Mouse (Mus musculus): ENCODE results near the gene Adcy7. TPM values are rescaled to one million over a fixed set of nuclear protein-coding genes. Genes with fewer than 3 reads are reported as not detected.
A peak's percentile ranks its signal among the peaks of the same experiment; 100 is the strongest.

The Adcy7 gene
- polyA plus RNA-seq, 1 experiment from 2014 or later: 8.9 TPM

DNA sequence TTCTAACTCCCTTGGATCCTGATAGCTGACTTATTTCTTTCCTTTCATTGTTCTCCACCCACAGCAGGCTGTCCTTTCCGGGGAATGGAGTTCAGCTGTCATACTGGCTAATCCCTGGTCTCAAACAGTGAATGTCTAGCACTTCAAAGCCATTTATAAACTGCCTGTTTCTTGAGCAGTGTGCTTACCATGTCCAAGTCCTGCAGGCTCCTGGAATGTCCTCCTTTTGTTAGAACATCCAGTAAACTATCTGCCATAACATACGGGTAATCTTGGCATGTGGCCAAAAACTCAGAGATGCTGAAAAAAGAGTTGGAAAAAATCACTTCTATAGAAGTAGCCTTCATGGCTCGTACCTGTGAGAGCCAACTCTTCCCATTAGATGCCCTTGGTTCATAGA lies 67.0 kb downstream of the Adcy7 start:
- H3K4me1 ChIP-seq: 0 out of 2 replicates have a peak, but pooled peaks cover 4% of the 10 kb centered on the region
- H3K9ac ChIP-seq: no peak overlapping the region
- H3K36me3 ChIP-seq: peaks cover 77% of the 10 kb centered on the region
- 50% methylated on average over 3 of the region's 3 CpGs for WGBS
- H3K9me3 ChIP-seq (replicated peaks): no peaks in the 10 kb centered on the region
- H3K4me2 ChIP-seq (replicated peaks): no peak overlapping the region
- H3K4me3 ChIP-seq (replicated peaks): no peak overlapping the region
- 0 out of 2 replicates have a peak overlapping the region, but pooled peaks have one; percentile 12 for H3K27ac ChIP-seq (replicated peaks)
- no peak for ATAC-seq (ENCODE audit: insufficient number of reproducible peaks, low FRiP score, low TSS enrichment, low read depth)
- no peaks in the 10 kb centered on the region for H3K27me3 ChIP-seq

DNA sequence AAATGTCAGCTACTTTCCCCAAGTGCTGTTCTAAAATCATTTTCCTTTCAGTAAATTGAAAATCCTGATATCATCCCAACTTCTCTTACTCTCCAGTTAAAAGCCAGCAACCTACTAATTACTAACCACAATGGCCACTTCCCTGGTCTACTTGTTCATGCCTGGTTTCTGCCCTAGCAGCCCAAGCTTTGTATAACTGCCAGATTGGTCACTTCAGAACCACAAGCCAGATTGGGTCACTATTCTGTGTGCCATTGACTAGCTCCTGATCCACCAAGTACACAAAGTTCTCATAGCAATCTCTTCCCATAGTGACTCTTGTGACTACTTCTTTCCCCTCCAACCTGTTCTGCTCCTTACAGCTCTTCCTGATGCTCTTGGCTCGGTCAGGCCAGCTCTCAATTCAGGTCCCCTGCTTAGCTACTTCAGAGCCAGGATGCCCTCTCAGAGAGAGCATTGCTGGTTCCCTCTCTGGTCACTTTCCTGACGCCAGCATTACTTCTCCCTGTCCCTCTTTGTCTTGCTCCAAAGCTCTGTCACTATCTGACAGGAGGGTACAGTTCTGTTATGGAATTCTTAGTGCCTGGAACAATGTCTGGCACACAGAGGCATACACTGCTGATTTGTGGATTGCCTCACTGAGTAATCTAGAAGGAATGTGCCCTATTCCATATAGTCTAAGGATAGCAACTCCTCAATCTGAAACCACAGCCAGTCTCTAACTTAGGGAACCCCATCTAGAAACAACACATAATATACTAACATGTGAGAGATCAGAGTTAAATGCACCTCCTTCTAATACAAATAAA lies 67.9 kb downstream of the Adcy7 start:
- no peak overlapping the region for H3K9ac ChIP-seq
- no peak overlapping the region for H3K27ac ChIP-seq (replicated peaks)
- peaks cover 77% of the 10 kb centered on the region for H3K36me3 ChIP-seq
- H3K4me1 ChIP-seq: 0 out of 2 replicates have a peak, but pooled peaks cover 4% of the 10 kb centered on the region
- no peak overlapping the region for H3K4me2 ChIP-seq (replicated peaks)
- no peaks in the 10 kb centered on the region for H3K27me3 ChIP-seq
- 90% methylated on average over 2 of the region's 2 CpGs for whole genome bisulfite sequencing
- no peaks in the 10 kb centered on the region for H3K9me3 ChIP-seq (replicated peaks)
- H3K4me3 ChIP-seq (replicated peaks): no peak overlapping the region
- ATAC-seq (ENCODE audit: insufficient number of reproducible peaks, low FRiP score, low TSS enrichment, low read depth): no peak

DNA sequence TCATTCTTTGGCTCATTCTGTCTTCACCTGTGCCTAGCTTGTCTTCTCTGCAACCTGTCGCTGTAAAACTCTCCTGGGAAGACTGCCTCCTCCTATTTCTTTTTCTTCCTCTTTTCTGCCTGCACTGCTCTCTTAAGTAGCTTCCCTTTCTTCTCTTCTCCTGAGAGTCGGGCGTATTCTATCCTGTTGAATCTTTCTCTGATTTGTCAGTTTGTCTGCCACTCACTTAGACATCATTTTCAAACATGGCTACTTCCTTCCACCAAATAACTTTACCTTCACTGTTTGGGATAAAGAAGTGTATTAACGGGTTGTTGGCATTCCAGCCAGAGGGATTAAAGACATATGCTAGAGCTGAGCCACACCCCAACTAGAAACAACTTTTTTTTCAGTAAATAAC lies 69.8 kb downstream of the Adcy7 start:
- Histone ChIP-seq H3K4me2 (replicated peaks) (no peak overlapping the region), H3K4me3 (replicated peaks) (no peak overlapping the region), H3K36me3 (peaks cover 79% of the 10 kb centered on the region), H3K27me3 (no peaks in the 10 kb centered on the region), H3K4me1 (0 out of 2 replicates have a peak, but pooled peaks cover 4% of the 10 kb centered on the region), H3K9me3 (replicated peaks) (no peaks in the 10 kb centered on the region), H3K27ac (replicated peaks) (no peak overlapping the region), H3K9ac (no peak overlapping the region)
- ATAC-seq (ENCODE audit: insufficient number of reproducible peaks, low FRiP score, low TSS enrichment, low read depth): no peak
- WGBS: 65% methylated on average over 4 of the region's 4 CpGs

DNA sequence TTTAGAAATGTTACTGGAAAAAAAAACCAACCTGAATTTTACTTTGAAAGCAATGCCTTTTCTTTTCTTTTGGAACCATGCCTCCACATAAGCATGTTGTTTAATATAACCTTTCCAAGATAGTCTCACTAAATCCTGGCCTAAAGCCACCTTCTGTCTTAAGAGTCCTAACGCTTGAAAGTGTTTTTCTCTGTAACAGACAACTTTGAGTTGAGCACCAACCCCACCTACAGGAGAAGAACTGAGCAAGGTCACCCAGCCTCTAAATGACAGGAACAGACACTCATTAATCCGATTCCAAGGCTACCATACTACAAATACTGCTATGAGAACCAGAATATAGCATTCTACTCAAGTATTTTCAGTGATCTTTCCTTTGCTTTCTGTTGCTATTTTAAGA lies 76.8 kb downstream of the Adcy7 start:
- H3K9ac ChIP-seq: no peak overlapping the region
- no peaks in the 10 kb centered on the region for H3K27me3 ChIP-seq
- peaks cover 80% of the 10 kb centered on the region for H3K36me3 ChIP-seq
- no peaks in the 10 kb centered on the region for H3K9me3 ChIP-seq (replicated peaks)
- H3K27ac ChIP-seq (replicated peaks): no peak overlapping the region
- 77% methylated on average over 2 of the region's 2 CpGs for WGBS
- no peak for ATAC-seq (ENCODE audit: insufficient number of reproducible peaks, low FRiP score, low TSS enrichment, low read depth)
- no peaks in the 10 kb centered on the region for H3K4me1 ChIP-seq
- H3K4me2 ChIP-seq (replicated peaks): no peak overlapping the region
- no peak overlapping the region for H3K4me3 ChIP-seq (replicated peaks)

DNA sequence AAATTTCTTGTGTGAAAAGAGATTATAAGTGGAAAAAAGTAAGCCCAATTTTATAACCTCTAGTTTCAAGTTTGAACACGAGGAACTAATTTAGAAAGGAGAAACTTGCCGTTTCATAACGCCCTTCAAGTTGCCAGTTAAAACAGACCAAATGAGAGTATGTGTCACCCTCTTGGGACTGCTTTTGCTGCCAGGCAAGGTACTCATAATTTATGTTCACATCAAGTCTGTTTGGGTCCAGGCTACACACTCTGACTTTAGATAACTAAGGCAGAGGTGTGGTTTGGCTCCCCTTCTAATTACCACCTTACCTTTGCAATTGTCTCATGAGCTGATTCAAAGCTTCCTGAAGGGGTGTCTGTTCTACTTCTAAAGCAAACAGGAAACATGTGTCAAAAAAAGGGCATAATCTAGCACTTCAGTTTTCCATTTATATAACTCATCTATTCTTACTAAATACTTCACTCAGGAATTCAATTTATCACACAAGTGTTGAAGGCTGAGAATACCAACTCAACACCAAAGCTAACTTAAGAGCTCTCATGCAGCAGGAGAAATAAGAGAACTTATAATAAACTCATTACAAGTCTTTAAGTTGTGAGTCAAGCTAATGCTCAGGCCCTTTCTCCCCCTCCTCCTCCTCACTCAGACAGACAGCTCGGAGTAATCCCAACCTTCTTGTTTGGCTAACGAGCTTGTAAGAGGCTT lies 85.2 kb downstream of the Adcy7 start:
- ATAC-seq (ENCODE audit: insufficient number of reproducible peaks, low FRiP score, low TSS enrichment, low read depth): no peak
- Histone ChIP-seq H3K27me3 (no peaks in the 10 kb centered on the region), H3K4me2 (replicated peaks) (no peak overlapping the region), H3K9ac (no peak overlapping the region), H3K4me3 (replicated peaks) (no peak overlapping the region), H3K36me3 (peaks cover 66% of the 10 kb centered on the region), H3K4me1 (peaks cover 14% of the 10 kb centered on the region), H3K27ac (replicated peaks) (no peak overlapping the region), H3K9me3 (replicated peaks) (no peaks in the 10 kb centered on the region)
- 46% methylated on average over 5 of the region's 5 CpGs for WGBS

DNA sequence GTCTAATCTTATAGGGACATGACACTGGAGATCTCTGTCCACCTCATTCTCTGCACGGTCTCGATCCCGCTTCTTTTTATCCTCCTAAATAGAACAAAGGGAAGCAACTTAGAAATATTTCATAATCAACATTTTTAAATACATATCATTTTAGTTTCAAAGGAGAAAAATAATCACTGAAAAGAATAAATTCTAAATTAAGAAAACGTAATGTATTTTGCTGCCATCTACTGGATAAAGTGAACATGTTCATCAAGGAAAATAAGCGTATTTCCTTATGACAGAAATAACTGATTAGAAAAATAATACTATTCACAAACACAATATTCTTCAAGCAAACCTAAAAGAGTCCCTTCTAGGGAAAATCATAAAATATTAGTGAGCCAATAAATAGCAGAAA lies 85.7 kb downstream of the Adcy7 start:
- Histone ChIP-seq H3K4me3 (replicated peaks) (no peak overlapping the region), H3K27me3 (no peaks in the 10 kb centered on the region), H3K9ac (no peak overlapping the region), H3K4me1 (peaks cover 18% of the 10 kb centered on the region), H3K9me3 (replicated peaks) (no peaks in the 10 kb centered on the region), H3K36me3 (peaks cover 60% of the 10 kb centered on the region), H3K27ac (replicated peaks) (no peak overlapping the region), H3K4me2 (replicated peaks) (no peak overlapping the region)
- 76% methylated on average over 5 of the region's 5 CpGs for WGBS
- no peak for ATAC-seq (ENCODE audit: insufficient number of reproducible peaks, low FRiP score, low TSS enrichment, low read depth)

DNA sequence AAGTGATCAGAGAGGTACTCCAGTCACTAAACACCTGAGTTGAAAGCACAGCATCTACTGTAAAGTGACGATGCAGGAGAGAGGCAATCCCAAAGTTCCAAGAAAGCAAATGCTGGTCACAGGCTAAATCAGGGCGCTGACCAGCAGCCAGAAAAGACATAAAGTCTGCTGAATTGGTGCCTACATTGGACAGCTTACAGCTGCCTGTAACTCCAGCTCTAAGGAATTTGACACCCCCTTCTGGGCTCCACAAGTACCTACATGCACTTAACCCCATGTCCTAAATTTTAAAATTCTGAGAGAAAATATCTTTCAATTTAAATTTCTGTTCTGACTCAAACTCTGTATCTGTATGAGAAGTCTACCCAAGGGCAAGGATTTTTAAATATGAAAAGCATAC lies 87.8 kb downstream of the Adcy7 start:
- WGBS: 77% methylated on average over 2 of the region's 2 CpGs
- Histone ChIP-seq H3K4me1 (peaks cover 19% of the 10 kb centered on the region), H3K4me2 (replicated peaks) (peak overlapping the region; percentile 80), H3K27ac (replicated peaks) (no peak overlapping the region), H3K36me3 (peaks cover 42% of the 10 kb centered on the region), H3K4me3 (replicated peaks) (peak overlapping the region; percentile 98), H3K9me3 (replicated peaks) (no peaks in the 10 kb centered on the region), H3K9ac (no peak overlapping the region), H3K27me3 (no peaks in the 10 kb centered on the region)
- ATAC-seq (ENCODE audit: insufficient number of reproducible peaks, low FRiP score, low TSS enrichment, low read depth): no peak

DNA sequence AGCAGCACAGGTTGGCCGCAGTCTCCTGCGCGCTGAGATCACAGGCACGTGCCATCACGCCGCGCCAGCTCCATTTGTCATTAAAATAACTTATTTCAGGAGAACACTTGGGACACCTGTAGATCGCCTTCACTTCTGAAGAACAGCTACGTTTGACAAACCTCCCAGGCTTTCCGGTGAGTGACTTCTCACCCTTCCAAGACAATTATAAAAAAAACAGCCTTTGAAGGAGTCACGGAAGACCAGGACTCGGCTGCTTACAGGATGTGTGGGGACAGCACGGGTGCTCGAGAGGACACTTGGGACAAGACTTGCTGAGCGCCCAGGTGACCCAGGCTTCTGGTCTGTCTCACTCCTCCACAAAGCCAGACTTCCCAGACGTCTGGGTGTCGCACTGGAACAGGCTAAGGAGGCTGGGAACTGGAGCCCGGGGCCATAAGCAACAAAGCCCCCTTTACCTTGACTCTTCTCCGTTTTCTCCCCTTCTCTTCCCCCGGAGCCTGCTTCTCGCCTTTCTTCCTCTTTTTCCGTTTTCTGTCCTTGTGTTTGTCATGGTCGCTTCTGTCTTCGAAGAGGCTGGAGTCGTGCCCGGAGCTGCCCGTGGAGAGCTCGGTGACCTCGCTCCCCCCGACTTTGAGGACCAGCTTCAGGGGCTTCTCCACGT lies 89.0 kb downstream of the Adcy7 start:
- 1% methylated on average over 31 of the region's 31 CpGs for WGBS
- H3K36me3 ChIP-seq: peaks cover 30% of the 10 kb centered on the region
- H3K9ac ChIP-seq: peak overlapping the region; percentile 93
- no peaks in the 10 kb centered on the region for H3K9me3 ChIP-seq (replicated peaks)
- H3K4me1 ChIP-seq: peaks cover 19% of the 10 kb centered on the region
- peak overlapping the region; percentile 90 for H3K27ac ChIP-seq (replicated peaks)
- H3K4me3 ChIP-seq (replicated peaks): peak overlapping the region; percentile 98
- no peaks in the 10 kb centered on the region for H3K27me3 ChIP-seq
- no peak for ATAC-seq (ENCODE audit: insufficient number of reproducible peaks, low FRiP score, low TSS enrichment, low read depth)
- H3K4me2 ChIP-seq (replicated peaks): peak overlapping the region; percentile 80

DNA sequence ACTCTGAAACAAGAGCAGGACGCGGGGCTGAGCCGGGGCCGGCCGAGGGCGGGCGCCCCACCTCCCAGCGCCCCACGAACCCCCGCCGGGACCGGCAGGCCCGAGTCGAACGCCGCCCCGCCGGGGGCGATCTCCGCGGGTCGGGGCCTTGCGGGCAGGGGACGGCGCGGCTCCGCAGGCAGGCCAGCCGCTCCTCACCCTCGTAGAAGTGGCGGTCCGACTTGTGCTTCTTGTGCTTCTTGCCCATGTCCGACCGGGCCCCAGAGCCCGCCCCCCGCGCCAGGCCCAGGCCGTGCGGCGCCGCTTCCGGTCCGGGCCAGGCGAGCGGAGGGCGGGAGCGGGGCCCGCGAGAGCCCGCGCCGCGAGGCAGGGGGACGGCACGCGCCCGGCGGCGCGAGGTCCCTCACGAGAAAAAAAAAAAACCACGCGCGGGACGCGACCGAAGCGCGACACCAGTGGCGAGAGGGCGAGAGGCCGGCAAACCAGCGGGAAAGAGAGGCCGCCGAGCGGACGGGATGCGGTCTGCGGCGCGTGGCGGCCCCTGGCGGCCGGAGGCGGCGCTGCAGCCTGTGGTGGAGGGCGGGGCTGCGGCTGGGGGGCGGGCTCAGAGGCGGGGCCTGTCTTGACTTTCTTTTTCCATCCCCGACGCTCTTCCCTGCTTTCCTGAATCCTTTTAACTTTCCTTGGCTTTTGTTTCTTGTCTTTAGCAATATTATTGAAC lies 89.7 kb downstream of the Adcy7 start, which contains the start of gene Brd7:
Gene Brd7, minus strand, starts transcription at position 487 of the 721 bp plus-strand sequence.
- Histone ChIP-seq H3K4me2 (replicated peaks) (peak within 1 kb of the TSS; percentile 80), H3K27ac (replicated peaks) (peak within 1 kb of the TSS; percentile 90), H3K27me3 (no peaks in the 10 kb centered on the region), H3K36me3 (peaks cover 24% of the 10 kb centered on the region), H3K9me3 (replicated peaks) (no peaks in the 10 kb centered on the region), H3K4me1 (peaks cover 19% of the 10 kb centered on the region), H3K4me3 (replicated peaks) (peak within 1 kb of the TSS; percentile 98), H3K9ac (peak within 1 kb of the TSS; percentile 93)
- peak; percentile 84 for ATAC-seq (ENCODE audit: insufficient number of reproducible peaks, low FRiP score, low TSS enrichment, low read depth)
- WGBS: under 1% methylated on average over 91 of the region's 91 CpGs

DNA sequence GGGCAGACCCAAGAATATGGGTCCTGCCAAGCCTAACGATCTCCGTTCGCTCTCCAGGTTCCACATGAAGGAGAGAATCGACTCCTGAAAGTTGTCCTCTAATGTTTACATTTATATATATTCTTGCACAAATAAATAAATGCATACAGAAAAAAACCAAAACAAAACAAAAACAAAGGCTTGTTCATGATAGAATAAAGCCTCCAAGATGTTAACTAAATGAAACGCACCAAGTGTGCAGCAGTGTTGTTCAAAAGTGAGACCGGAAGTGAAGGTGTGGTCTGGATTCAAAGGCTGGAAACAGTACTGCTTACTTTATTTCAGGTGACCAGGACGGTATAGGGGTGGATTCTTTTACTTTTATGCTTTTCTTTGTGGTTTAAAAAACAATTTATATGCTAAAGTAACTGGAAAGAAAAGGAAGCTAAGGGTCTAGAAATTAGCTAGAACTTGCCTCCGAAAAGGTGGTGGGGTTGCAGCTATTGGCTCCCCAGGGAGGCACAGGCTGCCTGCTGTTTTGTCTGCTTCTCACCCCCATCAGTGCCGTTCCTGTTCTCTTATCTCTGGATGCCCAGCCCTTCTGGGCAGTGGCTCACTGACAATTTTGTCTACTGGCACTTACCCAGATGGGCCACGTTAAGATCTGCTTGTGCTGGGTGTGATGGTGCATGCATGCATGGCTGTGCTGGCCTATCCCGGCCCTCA lies 90.4 kb downstream of the Adcy7 start:
- Histone ChIP-seq H3K4me3 (replicated peaks) (peak overlapping the region; percentile 98), H3K9me3 (replicated peaks) (no peaks in the 10 kb centered on the region), H3K4me1 (peaks cover 19% of the 10 kb centered on the region), H3K27ac (replicated peaks) (peak overlapping the region; percentile 90), H3K36me3 (peaks cover 17% of the 10 kb centered on the region), H3K4me2 (replicated peaks) (peak overlapping the region; percentile 80), H3K27me3 (no peaks in the 10 kb centered on the region), H3K9ac (no peak overlapping the region)
- no peak for ATAC-seq (ENCODE audit: insufficient number of reproducible peaks, low FRiP score, low TSS enrichment, low read depth)
- WGBS: 32% methylated on average over 11 of the region's 11 CpGs

Data from embryonic facial prominence, embryonic 15.5 days (tissue).